Mouse (Mus musculus): ENCODE measurements around the gene Wasf2. TPM values are rescaled to one million over a fixed set of nuclear protein-coding genes. Genes with fewer than 3 reads are reported as not detected.
"Not testable (repeated sequence)": the region's sequence is repeated elsewhere in the genome, so short reads cannot be mapped to it uniquely, and the experiment has no call there.

Wasf2 gene
- polyA plus RNA-seq, 1 experiment, result 14.7 TPM

GRCm38 (mm10) chr4:133094936-133095733 lies 35.2 kb upstream of the Wasf2 start:
- Histone ChIP-seq H3K27ac (ENCODE audit: insufficient read depth, low read length) (peak overlapping the region; percentile 84), H3K4me3 (ENCODE audit: insufficient read depth, low read length) (no peak overlapping the region), H3K4me1 (ENCODE audit: control insufficient read depth, insufficient read depth, low read length) (peaks cover 16% of the 10 kb centered on the region)
- TF ChIP-seq POLR2A (IDR thresholded peaks at IDR 0.05; ENCODE audit: extremely low read depth, insufficient read depth, low read length) (no peak), CTCF (IDR thresholded peaks at IDR 0.05; ENCODE audit: extremely low read depth, insufficient read depth, low read length) (no peak)

- H3K4me1 ChIP-seq (ENCODE audit: control insufficient read depth, insufficient read depth, low read length), result peaks cover 15% of the 10 kb centered on the region
- peak overlapping the region; percentile 84; the same call in 1 of the 2 replicates for H3K27ac ChIP-seq (ENCODE audit: insufficient read depth, low read length)
- not testable (repeated sequence) for H3K4me3 ChIP-seq (ENCODE audit: insufficient read depth, low read length)
These were observed 34.6 kb upstream of the Wasf2 start for GRCm38 (mm10) chr4:133095734-133096065.

- peaks cover 11% of the 10 kb centered on the region for H3K4me1 ChIP-seq (ENCODE audit: control insufficient read depth, insufficient read depth, low read length)
- H3K27ac ChIP-seq (ENCODE audit: insufficient read depth, low read length), result not testable (repeated sequence)
- peak overlapping the region; percentile 33; the same call in 1 of the 2 replicates for H3K4me3 ChIP-seq (ENCODE audit: insufficient read depth, low read length)
These were observed 33.6 kb upstream of the Wasf2 start for GRCm38 (mm10) chr4:133096671-133097070.

DNA sequence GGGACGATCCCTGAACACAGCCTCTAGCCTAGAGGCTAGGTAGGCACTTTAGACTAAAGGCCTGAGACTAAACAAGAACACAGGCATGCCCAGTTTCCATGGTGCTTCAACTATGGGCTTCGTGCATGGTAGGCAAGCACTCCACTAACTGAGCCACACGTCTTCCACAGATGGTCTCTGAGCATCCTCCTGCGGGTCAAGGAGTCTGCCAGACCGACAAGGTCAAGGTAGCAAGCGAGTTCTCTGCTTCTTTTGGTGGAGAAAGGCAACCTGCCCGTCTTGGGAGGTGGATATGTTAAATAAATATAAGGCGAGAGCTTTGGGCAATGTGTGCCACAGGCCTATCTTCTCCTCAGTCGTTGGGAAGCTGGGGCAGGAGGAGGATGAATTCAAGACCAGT lies 28.6 kb upstream of the Wasf2 start:
- H3K4me3 ChIP-seq (ENCODE audit: insufficient read depth, low read length), result no peak overlapping the region
- peaks cover 2% of the 10 kb centered on the region for H3K4me1 ChIP-seq (ENCODE audit: control insufficient read depth, insufficient read depth, low read length)
- H3K27ac ChIP-seq (ENCODE audit: insufficient read depth, low read length), result no peak overlapping the region
- TF ChIP-seq CTCF (IDR thresholded peaks at IDR 0.05; ENCODE audit: extremely low read depth, insufficient read depth, low read length) (no peak), POLR2A (IDR thresholded peaks at IDR 0.05; ENCODE audit: extremely low read depth, insufficient read depth, low read length) (no peak)

DNA sequence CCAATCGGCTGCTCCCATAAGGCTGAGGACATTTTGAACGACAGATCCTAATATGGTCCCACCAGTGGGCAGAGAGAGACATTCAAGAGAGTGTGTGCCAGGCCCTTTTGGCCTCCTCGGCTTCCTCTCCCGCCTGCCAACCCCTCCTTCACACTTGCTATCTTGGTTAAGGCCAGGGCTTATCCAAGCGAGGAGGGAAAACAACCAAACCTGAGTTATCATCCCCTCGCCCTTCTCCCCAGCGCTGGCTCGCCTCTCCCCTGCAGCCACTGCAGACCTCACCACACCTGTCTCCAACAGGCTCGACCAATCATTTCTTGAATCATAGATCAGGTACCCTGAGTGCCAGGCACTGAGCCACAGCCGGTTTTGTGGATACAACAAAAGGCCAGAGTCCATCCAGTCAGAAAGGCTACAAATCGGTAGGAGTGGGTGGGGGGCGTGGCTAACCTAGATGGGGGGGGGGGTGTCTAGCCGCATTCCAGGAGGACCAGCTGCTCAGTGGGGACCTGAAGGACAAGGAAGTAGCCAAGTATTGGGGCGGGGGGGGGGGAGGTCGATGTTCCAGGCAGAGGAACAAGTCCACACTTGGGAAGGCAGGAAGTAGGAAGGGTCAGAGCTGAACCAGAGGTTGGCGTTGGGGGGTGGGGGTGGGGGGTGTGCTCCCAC lies 26.6 kb upstream of the Wasf2 start:
- H3K4me1 ChIP-seq (ENCODE audit: control insufficient read depth, insufficient read depth, low read length), result peaks cover 2% of the 10 kb centered on the region
- H3K4me3 ChIP-seq (ENCODE audit: insufficient read depth, low read length), result no peak overlapping the region
- TF ChIP-seq POLR2A (IDR thresholded peaks at IDR 0.05; ENCODE audit: extremely low read depth, insufficient read depth, low read length) (no peak), CTCF (IDR thresholded peaks at IDR 0.05; ENCODE audit: extremely low read depth, insufficient read depth, low read length) (no peak)
- no peak overlapping the region for H3K27ac ChIP-seq (ENCODE audit: insufficient read depth, low read length)

DNA sequence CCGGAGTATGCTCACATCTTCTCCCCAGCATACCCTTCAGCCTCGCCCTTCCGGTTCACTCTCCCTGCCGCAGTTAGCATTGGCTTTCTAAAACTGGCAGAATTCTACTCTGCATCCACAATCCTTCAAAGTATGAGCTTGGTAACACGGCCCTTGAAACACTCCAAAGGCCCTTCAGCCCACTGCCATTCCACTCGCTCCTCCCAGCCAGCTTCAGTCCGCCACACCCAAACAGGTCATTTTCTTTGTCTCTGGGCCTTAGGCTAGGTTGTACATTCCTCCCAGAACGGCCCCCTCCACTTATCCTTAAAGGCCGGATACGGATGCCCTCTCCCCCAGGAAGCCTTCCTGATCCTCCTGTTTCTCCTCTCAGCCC lies 26.1 kb upstream of the Wasf2 start:
- H3K27ac ChIP-seq (ENCODE audit: insufficient read depth, low read length), result no peak overlapping the region
- peaks cover 2% of the 10 kb centered on the region for H3K4me1 ChIP-seq (ENCODE audit: control insufficient read depth, insufficient read depth, low read length)
- TF ChIP-seq CTCF (IDR thresholded peaks at IDR 0.05; ENCODE audit: extremely low read depth, insufficient read depth, low read length), result no peak
- TF ChIP-seq POLR2A (IDR thresholded peaks at IDR 0.05; ENCODE audit: extremely low read depth, insufficient read depth, low read length), result no peak
- H3K4me3 ChIP-seq (ENCODE audit: insufficient read depth, low read length), result no peak overlapping the region

- Histone ChIP-seq H3K4me3 (ENCODE audit: insufficient read depth, low read length) (no peak overlapping the region), H3K4me1 (ENCODE audit: control insufficient read depth, insufficient read depth, low read length) (peaks cover under 1% of the 10 kb centered on the region), H3K27ac (ENCODE audit: insufficient read depth, low read length) (no peak overlapping the region)
- TF ChIP-seq CTCF (IDR thresholded peaks at IDR 0.05; ENCODE audit: extremely low read depth, insufficient read depth, low read length), result no peak
- TF ChIP-seq POLR2A (IDR thresholded peaks at IDR 0.05; ENCODE audit: extremely low read depth, insufficient read depth, low read length), result no peak
These were observed 23.6 kb upstream of the Wasf2 start for GRCm38 (mm10) chr4:133106691-133107090.

DNA sequence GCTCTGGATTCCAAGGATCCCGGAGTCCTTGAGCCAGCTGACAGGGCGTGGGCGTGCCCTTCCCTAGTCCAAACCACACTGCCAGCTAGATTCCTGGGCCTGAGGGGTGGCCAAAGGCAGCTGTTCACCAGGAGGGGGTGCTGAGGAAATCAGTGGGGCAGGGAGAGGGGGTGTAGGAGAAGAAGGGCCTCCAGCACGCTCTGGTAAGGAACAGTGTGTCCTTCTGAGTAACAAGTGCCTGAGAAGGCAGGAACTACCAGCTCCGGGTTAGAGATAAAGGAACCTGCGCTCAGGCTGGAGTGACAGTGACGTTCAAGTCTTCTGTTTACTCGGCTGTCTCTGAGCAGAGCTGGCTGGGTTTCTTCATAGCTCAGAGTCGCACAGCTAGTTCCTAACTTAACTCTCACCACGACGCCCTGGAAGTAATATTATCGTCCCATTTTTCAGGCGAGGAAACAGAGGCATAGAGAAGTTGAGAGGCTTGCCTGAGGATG lies 22.5 kb upstream of the Wasf2 start:
- Histone ChIP-seq H3K27ac (ENCODE audit: insufficient read depth, low read length) (peak overlapping the region; percentile 80; the same call in 1 of the 2 replicates), H3K4me1 (ENCODE audit: control insufficient read depth, insufficient read depth, low read length) (no peaks in the 10 kb centered on the region), H3K4me3 (ENCODE audit: insufficient read depth, low read length) (no peak overlapping the region)
- TF ChIP-seq CTCF (IDR thresholded peaks at IDR 0.05; ENCODE audit: extremely low read depth, insufficient read depth, low read length) (no peak), POLR2A (IDR thresholded peaks at IDR 0.05; ENCODE audit: extremely low read depth, insufficient read depth, low read length) (no peak)

DNA sequence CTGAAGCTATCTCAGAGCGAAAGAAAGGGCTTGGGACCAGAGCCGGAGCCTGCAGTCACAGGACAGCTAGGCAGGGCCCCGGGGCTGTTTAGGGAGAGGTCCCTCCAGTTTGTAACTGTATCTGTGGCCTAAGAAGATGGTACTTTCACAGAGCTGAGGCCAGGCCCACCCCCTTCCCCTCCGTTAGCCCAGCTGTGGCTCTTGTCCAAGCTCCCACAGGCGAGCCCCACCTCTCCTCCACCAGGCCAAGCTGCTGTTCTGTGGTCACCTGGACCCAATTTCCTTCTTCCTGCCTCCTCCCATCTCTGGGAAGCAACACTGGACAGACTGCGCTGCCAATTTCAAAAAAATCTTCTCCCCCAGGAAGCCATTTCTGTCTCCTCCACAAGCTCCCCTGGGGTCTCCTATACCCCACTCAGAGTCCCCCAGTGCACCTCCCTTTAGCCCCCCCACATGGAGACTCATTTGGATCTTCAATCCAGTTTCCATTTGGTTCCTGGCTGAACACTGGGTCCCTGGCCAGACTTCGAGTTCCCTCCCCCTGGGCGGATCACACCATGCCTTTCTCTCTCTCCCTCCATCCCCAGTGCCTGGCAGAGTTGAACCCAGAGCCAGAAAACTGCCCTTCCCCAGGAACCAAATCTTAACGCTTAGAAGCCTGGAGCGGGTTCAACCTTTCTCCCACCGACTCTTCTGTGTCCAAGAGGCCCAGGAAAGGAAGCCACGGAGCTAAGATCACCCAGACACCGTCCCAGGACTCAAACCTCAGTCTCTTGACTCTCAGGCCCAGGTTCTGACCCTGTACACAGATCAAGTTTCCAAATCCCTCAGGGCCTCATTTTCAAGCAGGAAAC lies 21.6 kb upstream of the Wasf2 start:
- TF ChIP-seq POLR2A (IDR thresholded peaks at IDR 0.05; ENCODE audit: extremely low read depth, insufficient read depth, low read length) (no peak), CTCF (IDR thresholded peaks at IDR 0.05; ENCODE audit: extremely low read depth, insufficient read depth, low read length) (no peak)
- no peak overlapping the region for H3K4me3 ChIP-seq (ENCODE audit: insufficient read depth, low read length)
- H3K4me1 ChIP-seq (ENCODE audit: control insufficient read depth, insufficient read depth, low read length), result no peaks in the 10 kb centered on the region
- peak overlapping the region; percentile 80 for H3K27ac ChIP-seq (ENCODE audit: insufficient read depth, low read length)

Data from cortical plate, adult 2 months (tissue).